Mouse (Mus musculus) limb, embryonic 10.5 days (tissue): ENCODE measurements around the gene Osbpl7. TPM values are rescaled to one million over a fixed set of nuclear protein-coding genes. Genes with fewer than 3 reads are reported as not detected.
A peak's percentile ranks its signal among the peaks of the same experiment; 100 is the strongest.

Experiments
- DNase-seq: peaks from one replicate; pipeline ENCODE4 v3.0.0-alpha.2; 2017; ENCODE audit warnings: low spot score
- H3K27ac ChIP-seq: fragments of 300-500 bp; sonication (generic); 2 replicates; pipeline ENCODE4 v1.5.1; 2016; ENCODE audit warnings: mild to moderate bottlenecking
- H3K27me3 ChIP-seq: fragments of 300-500 bp; sonication (generic); 2 replicates; pipeline ENCODE4 v1.6.1; 2016; ENCODE audit warnings: low read depth, mild to moderate bottlenecking; ENCODE audit not compliant: poor library complexity, severe bottlenecking
- H3K36me3 ChIP-seq: fragments of 300-500 bp; sonication (generic); 2 replicates; pipeline ENCODE4 v1.6.1; 2016; ENCODE audit warnings: mild to moderate bottlenecking, moderate library complexity
- H3K4me1 ChIP-seq: fragments of 300-500 bp; sonication (generic); 2 replicates; pipeline ENCODE4 v1.6.1; 2016
- H3K4me3 ChIP-seq: fragments of 300-500 bp; sonication (generic); 2 replicates; pipeline ENCODE4 v1.5.1; 2016; ENCODE audit warnings: mild to moderate bottlenecking, moderate library complexity
- H3K9me3 ChIP-seq: fragments of 300-500 bp; sonication (generic); replicated peaks from 2 replicates; pipeline ENCODE4 v1.6.1; 2016; ENCODE audit warnings: mild to moderate bottlenecking
- WGBS: fragments of 180-500 bp; shearing (Covaris S2); methylation state at CpG from one replicate; pipeline ENCODE4 v1.1.7; 2016; 5-methylcytosine and 5-hydroxymethylcytosine counted together
- polyA plus RNA-seq: library from polyadenylated mRNA; unstranded; fragments of >200 nt; fragmentation: Nextera tagmentation; extraction: Ambion mirVana; gene quantifications from 2 replicates; pipeline ENCODE4 v1.2.1, GENCODE M21; 2016

Osbpl7 gene
- polyA plus RNA-seq, 1 experiment from 2014 or later: 10.1 TPM

GRCm38 (mm10) chr11:97025721-97026344 is 24.6 kb upstream of the Osbpl7 start:
- 3% methylated on average over 17 of the region's 17 CpGs for WGBS
- peaks cover 51% of the 10 kb centered on the region for H3K4me1 ChIP-seq
- H3K36me3 ChIP-seq: no peaks in the 10 kb centered on the region
- H3K27me3 ChIP-seq: peaks cover 46% of the 10 kb centered on the region
- peak; percentile 93 for DNase-seq
- H3K9me3 ChIP-seq: no peaks in the 10 kb centered on the region
- peak overlapping the region; percentile 82 for H3K27ac ChIP-seq
- peak overlapping the region; percentile 43 for H3K4me3 ChIP-seq

DNA sequence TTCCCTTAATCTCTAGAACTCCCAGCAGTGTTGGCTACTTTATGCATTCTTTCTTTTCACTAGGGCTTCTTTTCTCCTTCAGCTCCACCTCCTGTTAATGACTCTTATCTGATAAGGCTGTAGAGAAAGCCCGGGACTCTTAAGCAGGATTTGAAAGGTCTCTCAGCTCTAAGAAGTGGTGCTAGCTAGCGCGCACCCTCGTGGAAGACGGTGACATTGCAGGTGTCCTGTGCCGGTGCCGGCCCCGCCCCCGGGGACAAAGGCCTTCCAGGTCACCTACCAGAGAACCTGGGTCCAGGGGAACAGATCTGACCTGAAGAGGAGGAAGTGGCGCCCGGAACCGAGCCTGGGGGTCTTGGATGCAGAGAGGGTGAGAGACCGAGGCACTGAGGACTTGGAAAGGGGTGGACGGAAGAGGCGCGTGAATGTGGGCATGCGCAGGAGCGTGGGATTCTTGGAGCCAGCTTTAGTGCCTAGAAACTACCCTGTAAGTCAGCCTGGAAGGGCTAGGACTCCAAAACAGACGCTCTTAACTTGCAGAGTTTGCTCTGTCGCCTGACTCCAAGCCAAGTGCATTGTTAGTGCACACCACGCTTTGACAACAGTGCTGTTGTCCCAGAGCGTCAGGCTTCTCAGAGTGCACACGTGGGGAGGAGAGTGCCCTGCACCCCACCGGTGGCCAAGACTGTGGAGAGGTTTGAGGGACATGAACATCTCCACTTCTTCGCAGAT is 20.6 kb upstream of the Osbpl7 start, which contains the start of gene Scrn2:
TSS of gene Scrn2 (plus strand) at position 253 of the 732 bp plus-strand sequence.
- Histone ChIP-seq H3K27ac (peak within 1 kb of the TSS; percentile 91), H3K4me3 (peak within 1 kb of the TSS; percentile 65), H3K36me3 (peaks cover 25% of the 10 kb centered on the region), H3K27me3 (peaks cover 6% of the 10 kb centered on the region), H3K9me3 (no peaks in the 10 kb centered on the region), H3K4me1 (peaks cover 36% of the 10 kb centered on the region)
- peak; percentile 96 for DNase-seq
- 2% methylated on average over 25 of the region's 25 CpGs for WGBS

DNA sequence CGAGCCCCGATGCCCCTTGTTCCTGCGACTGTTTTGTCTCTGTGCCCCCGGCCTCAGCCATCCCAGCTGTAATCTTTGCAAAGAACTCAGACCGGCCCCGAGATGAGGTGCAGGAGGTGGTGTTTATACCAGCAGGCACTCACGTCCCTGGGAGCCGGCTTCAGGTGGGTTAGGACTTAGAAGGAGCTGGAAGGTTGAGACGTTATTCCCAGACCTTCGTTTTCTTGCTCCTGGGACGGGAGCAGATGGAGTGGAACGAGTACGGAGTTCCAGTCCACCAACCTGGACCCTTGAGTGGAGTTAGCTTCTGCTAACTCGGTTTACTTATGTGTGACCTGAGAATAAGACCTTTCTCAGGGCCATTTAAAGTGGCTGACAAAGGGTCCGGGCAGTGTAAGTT is 20.0 kb upstream of the Osbpl7 start:
- H3K4me3 ChIP-seq: peak overlapping the region; percentile 65
- peaks cover 26% of the 10 kb centered on the region for H3K36me3 ChIP-seq
- peaks cover 30% of the 10 kb centered on the region for H3K4me1 ChIP-seq
- H3K27me3 ChIP-seq: no peaks in the 10 kb centered on the region
- WGBS: 22% methylated on average over 15 of the region's 15 CpGs
- H3K27ac ChIP-seq: peak overlapping the region; percentile 91
- no peaks in the 10 kb centered on the region for H3K9me3 ChIP-seq
- peak; percentile 47 for DNase-seq

DNA sequence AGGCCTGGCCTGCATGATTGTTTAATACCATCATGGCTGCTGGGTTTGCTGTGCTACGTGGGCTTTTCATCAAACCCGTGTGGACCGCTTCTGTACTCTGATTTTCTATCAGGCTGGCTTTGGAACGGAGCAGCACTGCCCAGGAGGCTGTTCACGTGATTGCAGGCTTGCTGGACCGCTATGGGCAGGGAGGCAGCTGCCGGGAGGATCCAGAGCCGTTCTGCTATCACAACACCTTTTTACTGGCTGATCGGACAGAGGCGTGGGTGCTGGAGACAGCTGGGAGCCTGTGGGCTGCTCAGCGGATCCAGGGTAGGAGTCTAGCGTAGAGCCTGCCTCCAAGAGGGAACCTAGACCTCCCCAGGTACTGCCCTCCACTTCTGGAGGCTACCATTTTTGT is 18.5 kb upstream of the Osbpl7 start:
- no peak overlapping the region for H3K4me3 ChIP-seq
- 84% methylated on average over 12 of the region's 12 CpGs for WGBS
- DNase-seq: no peak
- H3K4me1 ChIP-seq: peaks cover 21% of the 10 kb centered on the region
- no peaks in the 10 kb centered on the region for H3K27me3 ChIP-seq
- peaks cover 26% of the 10 kb centered on the region for H3K36me3 ChIP-seq
- no peaks in the 10 kb centered on the region for H3K9me3 ChIP-seq
- no peak overlapping the region for H3K27ac ChIP-seq

DNA sequence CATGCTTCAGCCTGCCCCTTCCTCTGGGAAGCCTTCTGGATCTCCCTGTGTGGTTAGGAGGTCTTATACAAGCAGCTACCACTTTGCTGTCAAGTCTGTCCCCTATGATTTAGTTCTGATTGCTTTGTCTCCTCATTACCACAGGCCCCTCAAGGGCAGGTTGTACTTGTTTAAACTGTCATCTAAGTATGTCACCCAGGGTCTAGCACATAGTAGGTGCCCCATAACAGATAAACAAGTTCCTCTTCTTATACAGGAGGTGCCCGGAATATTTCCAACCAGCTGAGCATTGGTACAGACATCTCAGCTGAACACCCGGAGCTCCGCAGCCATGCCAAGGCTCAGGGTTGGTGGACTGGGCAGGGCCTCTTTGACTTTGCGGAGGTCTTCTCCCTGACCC is 17.9 kb upstream of the Osbpl7 start:
- Histone ChIP-seq H3K4me1 (peaks cover 21% of the 10 kb centered on the region), H3K27me3 (no peaks in the 10 kb centered on the region), H3K9me3 (no peaks in the 10 kb centered on the region), H3K4me3 (no peak overlapping the region), H3K36me3 (peaks cover 26% of the 10 kb centered on the region), H3K27ac (no peak overlapping the region)
- no peak for DNase-seq
- 93% methylated on average over 4 of the region's 4 CpGs for WGBS

- Histone ChIP-seq H3K27me3 (no peaks in the 10 kb centered on the region), H3K9me3 (no peaks in the 10 kb centered on the region), H3K4me3 (no peak overlapping the region), H3K36me3 (peaks cover 26% of the 10 kb centered on the region), H3K4me1 (peaks cover 21% of the 10 kb centered on the region), H3K27ac (no peak overlapping the region)
- WGBS: 89% methylated on average over 4 of the region's 4 CpGs
- DNase-seq: no peak
Observed at GRCm38 (mm10) chr11:97033781-97034180, 16.6 kb upstream of the Osbpl7 start.

DNA sequence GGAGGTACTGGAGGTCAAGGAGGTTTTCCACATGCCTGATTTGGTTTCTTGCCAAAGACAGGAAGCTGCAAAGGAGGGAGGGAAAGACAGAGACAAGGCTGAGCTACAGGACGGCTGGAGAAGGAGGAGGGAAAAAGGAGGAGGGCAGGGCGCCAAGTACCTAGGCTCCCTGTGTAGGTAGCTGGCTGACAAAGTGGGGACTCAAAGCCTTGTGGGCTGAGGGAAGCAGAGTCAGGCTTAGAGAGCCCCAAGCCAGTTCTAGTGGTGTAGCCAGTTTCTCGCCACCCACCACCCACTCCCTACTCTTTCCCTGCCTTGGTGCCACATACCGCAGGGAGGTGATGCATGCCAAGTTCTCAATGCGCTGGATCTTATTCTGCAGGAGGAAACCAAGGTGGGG is 14.3 kb upstream of the Osbpl7 start:
- WGBS: 86% methylated on average over 5 of the region's 5 CpGs
- H3K9me3 ChIP-seq: no peaks in the 10 kb centered on the region
- peaks cover 26% of the 10 kb centered on the region for H3K36me3 ChIP-seq
- no peak for DNase-seq
- H3K27ac ChIP-seq: no peak overlapping the region
- H3K4me1 ChIP-seq: peaks cover 10% of the 10 kb centered on the region
- no peaks in the 10 kb centered on the region for H3K27me3 ChIP-seq
- no peak overlapping the region for H3K4me3 ChIP-seq

DNA sequence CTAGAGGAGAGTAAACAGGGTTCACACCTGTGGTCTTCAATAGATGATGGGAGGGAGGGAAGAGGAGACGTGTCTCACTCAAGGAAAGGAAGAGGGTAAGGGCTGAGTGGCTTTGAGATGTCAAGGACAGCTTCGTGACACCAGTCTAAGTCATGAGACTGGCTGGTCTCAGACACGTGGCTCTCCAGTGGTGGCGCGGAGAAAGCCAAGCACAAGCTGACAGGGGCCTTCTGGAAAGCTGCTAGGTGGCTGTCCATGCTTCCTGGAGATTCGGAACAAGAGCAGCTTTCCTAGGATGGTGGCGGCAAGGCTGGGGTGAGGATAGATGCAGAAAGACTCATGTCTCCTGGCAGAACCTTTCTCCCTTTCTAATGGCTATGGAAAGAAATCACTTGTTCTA is 11.5 kb upstream of the Osbpl7 start:
- Histone ChIP-seq H3K9me3 (no peaks in the 10 kb centered on the region), H3K36me3 (peaks cover 12% of the 10 kb centered on the region), H3K4me3 (no peak overlapping the region), H3K27ac (no peak overlapping the region), H3K4me1 (peaks cover 19% of the 10 kb centered on the region), H3K27me3 (no peaks in the 10 kb centered on the region)
- 69% methylated on average over 7 of the region's 7 CpGs for WGBS
- DNase-seq: no peak

GRCm38 (mm10) chr11:97040301-97041021 is 10.0 kb upstream of the Osbpl7 start:
- H3K4me3 ChIP-seq: peak overlapping the region; percentile 83
- DNase-seq: no peak
- H3K27ac ChIP-seq: no peak overlapping the region
- no peaks in the 10 kb centered on the region for H3K27me3 ChIP-seq
- peaks cover 22% of the 10 kb centered on the region for H3K36me3 ChIP-seq
- peaks cover 14% of the 10 kb centered on the region for H3K4me1 ChIP-seq
- no peaks in the 10 kb centered on the region for H3K9me3 ChIP-seq
- 57% methylated on average over 12 of the region's 12 CpGs for WGBS

- Histone ChIP-seq H3K9me3 (no peaks in the 10 kb centered on the region), H3K27me3 (no peaks in the 10 kb centered on the region), H3K4me3 (peak within 1 kb of the TSS; percentile 83), H3K27ac (peak within 1 kb of the TSS; percentile 90), H3K4me1 (peaks cover 14% of the 10 kb centered on the region), H3K36me3 (peaks cover 26% of the 10 kb centered on the region)
- under 1% methylated on average over 44 of the region's 48 CpGs for WGBS
- DNase-seq: peak; percentile 97
Observed at GRCm38 (mm10) chr11:97041022-97041899, 9.2 kb upstream of the Osbpl7 start, which contains the start of the genes Lrrc46 and Mrpl10. Gene Lrrc46, minus strand, starts transcription at chr11:97041407. Gene Mrpl10, plus strand, starts transcription at chr11:97041560.

- Histone ChIP-seq H3K9me3 (no peaks in the 10 kb centered on the region), H3K4me1 (peaks cover 20% of the 10 kb centered on the region), H3K27me3 (no peaks in the 10 kb centered on the region), H3K27ac (no peak overlapping the region), H3K36me3 (peaks cover 53% of the 10 kb centered on the region), H3K4me3 (no peak overlapping the region)
- no peak for DNase-seq
- 95% methylated on average over 8 of the region's 8 CpGs for WGBS
Observed at GRCm38 (mm10) chr11:97044902-97045301, 5.5 kb upstream of the Osbpl7 start.

DNA sequence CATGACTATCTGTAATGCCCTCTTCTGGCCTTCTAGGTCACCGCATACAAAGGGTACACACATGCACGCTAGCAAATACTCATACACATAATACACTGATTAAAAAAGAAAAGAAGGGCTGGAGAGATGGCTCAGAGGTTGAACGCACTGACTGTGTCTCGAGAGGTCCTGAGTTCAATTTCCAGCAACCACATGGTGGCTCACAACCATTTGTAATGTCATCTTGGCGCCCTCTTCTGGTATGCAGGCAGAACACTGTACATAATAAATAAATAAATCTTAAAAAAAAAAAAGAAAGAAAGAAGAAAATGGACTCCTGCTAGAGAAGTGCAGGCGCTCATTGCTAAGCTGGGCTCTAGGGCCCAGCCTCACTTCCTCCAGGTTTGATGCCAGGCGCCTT is 4.6 kb upstream of the Osbpl7 start:
- DNase-seq: no peak
- Histone ChIP-seq H3K27me3 (no peaks in the 10 kb centered on the region), H3K36me3 (peaks cover 53% of the 10 kb centered on the region), H3K4me1 (peaks cover 27% of the 10 kb centered on the region), H3K9me3 (no peaks in the 10 kb centered on the region), H3K27ac (no peak overlapping the region), H3K4me3 (no peak overlapping the region)
- WGBS: 81% methylated on average over 7 of the region's 7 CpGs
